Mouse (Mus musculus) 3134 (cell line): ENCODE measurements around the gene Dpy19l3.
A peak's percentile ranks its signal among the peaks of the same experiment; 100 is the strongest.

Experiments used
- DNase-seq: peaks from one replicate; pipeline ENCODE4 v3.0.0-alpha.2; 2011; ENCODE audit warnings: low spot score; ENCODE audit not compliant: insufficient read length; ENCODE audit errors: extremely low read depth

The Dpy19l3 gene

DNA sequence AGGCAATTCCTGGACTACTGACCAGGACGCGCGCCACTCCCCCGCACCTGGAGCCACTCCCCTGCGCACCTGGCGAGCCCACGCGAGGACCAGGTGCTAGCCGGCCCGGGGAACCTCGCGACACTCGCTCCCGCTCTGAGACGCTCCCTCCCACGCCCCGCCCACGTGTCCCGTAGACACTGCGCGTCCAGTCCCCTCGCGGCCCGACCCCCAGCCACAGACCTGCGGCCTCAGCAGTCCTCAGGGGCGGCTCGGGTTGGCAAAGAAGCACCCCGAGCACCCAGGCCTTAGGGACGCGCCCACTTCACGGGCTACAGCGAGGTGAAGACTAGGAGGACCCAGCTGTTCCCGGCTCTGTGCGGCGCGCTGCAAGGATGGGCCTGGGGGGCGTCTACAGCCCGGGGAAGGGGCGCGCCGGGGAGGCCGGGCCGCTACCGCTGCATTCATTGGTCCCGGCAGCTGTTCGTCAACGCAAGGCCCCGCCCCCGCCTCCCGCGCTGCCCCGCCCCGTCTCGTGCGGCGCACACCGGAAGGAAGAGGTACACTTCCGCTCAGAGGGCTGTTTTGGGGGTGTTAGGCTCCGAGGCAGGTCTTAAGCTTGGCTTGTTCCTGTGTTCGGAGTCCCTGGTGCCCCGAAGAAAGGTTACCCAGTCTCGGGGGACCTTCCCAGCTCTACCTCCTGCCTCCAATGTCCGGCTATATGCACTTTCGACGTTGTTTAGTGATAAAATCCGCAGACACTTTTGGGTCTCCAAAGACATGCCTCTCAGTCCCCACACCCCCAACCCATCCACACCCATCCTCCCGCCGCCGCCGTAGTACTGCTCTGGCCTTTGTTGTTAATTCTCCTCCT, at the start of gene Dpy19l3:
TSS of gene Dpy19l3 (minus strand) at position 422 of the 853 bp plus-strand sequence.
- peak; percentile 66 for DNase-seq

DNA sequence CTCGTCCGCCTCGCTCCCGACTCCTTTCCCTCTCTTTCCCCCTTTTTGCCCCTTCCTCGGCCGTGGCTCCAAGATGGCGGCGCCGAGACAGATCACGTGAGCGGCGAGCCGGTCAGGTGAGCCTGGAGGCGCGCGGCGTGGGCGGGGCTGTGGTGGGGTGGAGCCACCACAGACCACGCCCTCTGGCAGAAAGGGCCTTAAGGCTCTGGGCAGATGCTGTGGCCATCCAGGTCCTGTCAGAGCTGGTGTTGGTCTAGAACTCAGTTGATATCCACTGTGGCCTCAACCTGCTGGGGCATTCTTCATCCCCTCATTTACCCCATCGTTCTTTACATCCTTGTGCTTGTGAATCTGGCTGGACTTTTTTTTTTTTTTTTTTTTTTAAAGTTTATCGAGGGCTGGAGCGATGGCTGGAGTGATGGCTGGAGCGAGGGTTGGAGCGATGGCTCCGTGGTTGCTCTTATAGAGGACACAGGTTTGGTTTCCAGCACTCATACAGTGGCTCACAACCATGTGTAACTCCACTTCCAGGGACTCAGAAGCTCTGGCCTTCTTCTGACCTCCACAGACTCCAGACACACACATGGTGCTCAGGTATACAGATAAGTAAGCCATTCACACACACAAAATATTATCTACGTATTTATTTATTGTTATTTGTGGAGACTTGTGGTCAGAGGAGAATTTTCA, 48.8 kb upstream of the Dpy19l3 start, which contains the start of gene Zfp507:
TSS of gene Zfp507 (minus strand) at position 98 of the 690 bp plus-strand sequence.
- DNase-seq: peak; percentile 94

- no peak for DNase-seq
These were observed 48.1 kb upstream of the Dpy19l3 start for GRCm38 (mm10) chr7:35802201-35802905.

GRCm38 (mm10) chr7:35796123-35796522, 41.9 kb upstream of the Dpy19l3 start:
- DNase-seq: no peak

GRCm38 (mm10) chr7:35794145-35794664, 40.0 kb upstream of the Dpy19l3 start:
- DNase-seq: no peak

GRCm38 (mm10) chr7:35792150-35792848, 38.0 kb upstream of the Dpy19l3 start:
- DNase-seq: no peak

GRCm38 (mm10) chr7:35790926-35791325, 36.7 kb upstream of the Dpy19l3 start:
- DNase-seq: no peak

DNA sequence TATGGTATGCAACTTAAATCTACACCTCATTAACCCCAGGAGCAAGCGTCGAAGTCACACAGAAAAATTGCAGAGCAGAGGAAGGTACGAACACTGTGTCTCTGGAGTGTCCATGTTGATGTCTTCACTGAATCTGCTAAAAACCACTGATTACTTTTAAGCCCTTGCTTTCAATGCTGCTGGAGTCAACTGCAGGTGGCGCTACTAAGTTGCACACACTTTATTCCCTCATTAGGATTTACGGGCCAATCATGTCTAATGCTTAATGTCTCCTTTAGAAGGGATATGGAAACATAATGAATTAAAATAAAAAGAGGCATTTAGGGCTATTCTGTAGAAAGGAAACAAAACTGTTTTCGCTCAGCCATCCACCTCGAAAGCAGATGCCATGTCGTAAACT, 35.9 kb upstream of the Dpy19l3 start:
- no peak for DNase-seq

DNA sequence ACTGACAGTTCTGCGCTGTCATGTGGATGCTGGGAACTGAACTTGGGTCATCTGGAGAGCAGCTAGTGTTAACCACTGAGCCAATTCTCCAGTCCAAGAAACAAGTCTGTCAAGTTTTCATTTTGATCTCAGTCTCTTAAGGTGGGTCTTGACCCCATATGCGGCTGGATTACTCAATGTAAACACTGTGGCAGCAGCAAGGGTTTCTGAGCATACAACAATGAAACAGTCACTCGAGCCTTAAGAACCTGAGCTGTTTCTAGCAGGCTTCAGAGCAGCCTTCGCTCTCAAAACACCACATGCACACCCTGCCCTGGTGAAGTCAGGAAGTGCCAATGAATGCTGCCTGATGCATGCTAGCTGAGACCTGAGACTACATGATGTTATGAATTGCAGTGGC, 31.3 kb upstream of the Dpy19l3 start:
- DNase-seq: no peak

- DNase-seq: no peak
These were observed 28.0 kb upstream of the Dpy19l3 start for GRCm38 (mm10) chr7:35782252-35782651.

GRCm38 (mm10) chr7:35774127-35774526, 19.9 kb upstream of the Dpy19l3 start:
- DNase-seq: no peak

- DNase-seq: no peak
These were observed 18.1 kb upstream of the Dpy19l3 start for GRCm38 (mm10) chr7:35772347-35772746.

DNA sequence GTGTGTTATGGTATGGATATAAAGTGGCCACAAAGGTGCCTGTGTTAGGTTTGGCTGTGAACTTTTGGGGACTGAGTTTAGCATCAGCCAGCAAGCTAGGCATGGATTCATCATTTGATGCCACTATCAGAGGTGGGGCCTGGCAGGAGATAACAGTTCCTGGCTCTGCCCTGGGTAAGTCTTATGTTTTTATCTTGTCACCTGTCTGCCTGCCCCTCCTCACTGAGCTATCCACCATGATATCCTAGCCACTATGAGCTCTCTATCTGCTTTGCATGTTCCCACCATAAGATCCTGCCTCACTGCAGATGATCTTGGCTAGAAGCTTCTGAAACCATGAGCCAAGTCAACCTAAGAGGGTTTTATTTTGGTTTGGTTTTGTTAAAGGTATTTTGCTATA, 16.9 kb upstream of the Dpy19l3 start:
- DNase-seq: no peak

GRCm38 (mm10) chr7:35770122-35770521, 15.9 kb upstream of the Dpy19l3 start:
- DNase-seq: no peak

GRCm38 (mm10) chr7:35764461-35764860, 10.2 kb upstream of the Dpy19l3 start:
- DNase-seq: no peak

GRCm38 (mm10) chr7:35761801-35762200, 7.5 kb upstream of the Dpy19l3 start:
- no peak for DNase-seq

DNA sequence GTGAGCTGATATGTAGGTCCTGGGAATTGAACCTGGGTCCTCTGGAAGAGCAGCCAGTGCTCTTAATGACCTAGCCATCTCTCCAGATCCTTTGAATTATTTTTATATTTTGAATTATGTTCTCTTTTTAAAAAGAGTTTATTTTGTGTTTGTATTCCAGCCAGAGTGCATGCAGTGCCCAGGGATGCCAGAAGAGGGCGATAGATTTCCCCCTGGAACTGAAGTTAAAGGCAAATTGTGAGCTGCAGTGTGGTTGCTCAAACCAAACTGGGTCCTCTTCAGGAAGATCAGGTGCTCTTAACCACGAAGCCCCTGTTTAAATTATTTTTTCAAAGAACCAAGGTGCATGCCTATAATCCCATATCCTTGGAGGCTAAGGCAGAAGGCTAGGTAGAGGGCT, 5.3 kb upstream of the Dpy19l3 start:
- no peak for DNase-seq

- no peak for DNase-seq
These were observed 2.5 kb upstream of the Dpy19l3 start for GRCm38 (mm10) chr7:35756510-35757440.

DNA sequence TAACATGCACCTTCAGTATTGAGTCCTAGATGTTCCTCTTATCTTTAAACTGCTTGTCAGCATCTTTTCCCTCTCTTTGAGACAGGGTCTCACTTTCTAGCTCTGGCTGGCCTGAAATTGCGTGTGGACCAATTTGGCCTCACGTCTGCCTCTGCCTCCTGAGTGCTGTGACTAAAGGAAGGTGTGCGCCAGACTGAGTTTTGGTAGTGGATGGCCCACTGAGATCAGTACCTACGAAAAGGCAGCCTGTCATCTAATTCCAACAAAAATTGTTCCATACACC, 573 bp upstream of the Dpy19l3 start:
- DNase-seq: no peak
